Comparison of ENCODE assay signal across 22 mouse cellular contexts in genomic region chr3:130430052-130430451, GRCm38 (mm10).
DNase-seq lines count a peak whose midpoint lies in the region; ATAC-seq lines count a peak whose summit lies in the region.
"Had no signal": no experiment of that assay in that cellular context is flagged by ENCODE, and none has a peak within 500 bp of the region (broad histone marks: within the 10 kb centered on the region; RNA-seq: fewer than 3 reads in every experiment).

No protein-coding gene starts in this region.

- no peak overlapping the region for H3K9ac ChIP-seq in embryonic facial prominence, embryonic 11.5 days (replicated peaks; ENCODE audit: low read length)
- H3K9ac ChIP-seq in limb, embryonic 13.5 days, result no peak overlapping the region
- H3K9ac ChIP-seq in heart, embryonic 11.5 days (ENCODE audit: low read depth, low read length), result no peak overlapping the region
- H3K9ac ChIP-seq: embryonic facial prominence, embryonic 13.5 days; forebrain, embryonic 13.5 days; hindbrain, embryonic 12.5 days; intestine, embryonic 15.5 days had no signal

- DNase-seq in embryonic facial prominence, embryonic 11.5 days (ENCODE audit: low spot score), result peak; percentile 23
- DNase-seq in embryonic facial prominence, embryonic 10.5 days (ENCODE audit: low spot score), result no peak
- peak; percentile 34 for DNase-seq in limb, embryonic 10.5 days (ENCODE audit: low spot score)
- DNase-seq in heart, adult 11 months, result no peak
- DNase-seq: adrenal gland, postnatal 10 days; adrenal gland, postnatal 36 days; cerebellum, adult 18-20 months; cerebellum, adult 9-10 months; cerebellum, postnatal 14 days; gastrocnemius, postnatal 25 days; heart, adult 2 months had no signal

- H3K4me2 ChIP-seq in embryonic facial prominence, embryonic 11.5 days (ENCODE audit: low read depth, low read length), result no peak overlapping the region
- H3K4me2 ChIP-seq in limb, embryonic 13.5 days (replicated peaks), result peak overlapping the region; percentile 21
- H3K4me2 ChIP-seq in heart, embryonic 11.5 days, result no peak overlapping the region
- H3K4me2 ChIP-seq: embryonic facial prominence, embryonic 13.5 days; forebrain, embryonic 13.5 days; hindbrain, embryonic 12.5 days; intestine, embryonic 15.5 days had no signal

- no peak overlapping the region for H3K27ac ChIP-seq in embryonic facial prominence, embryonic 11.5 days (replicated peaks; ENCODE audit: low read depth, low read length)
- H3K27ac ChIP-seq in embryonic facial prominence, embryonic 10.5 days (replicated peaks), result no peak overlapping the region
- H3K27ac ChIP-seq in limb, embryonic 10.5 days, result peak overlapping the region; percentile 73
- peak overlapping the region; percentile 48; the same call in 1 of the 2 replicates for H3K27ac ChIP-seq in limb, embryonic 13.5 days
- no peak overlapping the region for H3K27ac ChIP-seq in heart, embryonic 11.5 days (ENCODE audit: low read depth, low read length)
- H3K27ac ChIP-seq: embryonic facial prominence, embryonic 13.5 days; forebrain, embryonic 10.5 days; forebrain, embryonic 13.5 days; heart, adult 2 months; heart, embryonic 10.5 days; hindbrain, embryonic 12.5 days; intestine, embryonic 15.5 days had no signal

- H3K27me3 ChIP-seq in embryonic facial prominence, embryonic 11.5 days (ENCODE audit: control insufficient read depth, insufficient read depth, low read length), result no peaks in the 10 kb centered on the region
- no peaks in the 10 kb centered on the region for H3K27me3 ChIP-seq in embryonic facial prominence, embryonic 10.5 days (replicated peaks; ENCODE audit: low read depth, poor library complexity, severe bottlenecking)
- 0 out of 2 replicates have a peak, but pooled peaks cover 5% of the 10 kb centered on the region for H3K27me3 ChIP-seq in limb, embryonic 10.5 days (ENCODE audit: low read depth, poor library complexity, severe bottlenecking)
- peaks cover 6% of the 10 kb centered on the region; the same call in 1 of the 2 replicates for H3K27me3 ChIP-seq in limb, embryonic 13.5 days
- no peaks in the 10 kb centered on the region for H3K27me3 ChIP-seq in heart, embryonic 11.5 days (ENCODE audit: control insufficient read depth, insufficient read depth, low read length)
- H3K27me3 ChIP-seq: embryonic facial prominence, embryonic 13.5 days; forebrain, embryonic 13.5 days; hindbrain, embryonic 12.5 days; intestine, embryonic 15.5 days had no signal

- H3K36me3 ChIP-seq in embryonic facial prominence, embryonic 11.5 days (replicated peaks; ENCODE audit: control insufficient read depth, insufficient read depth, low read depth, low read length), result no peaks in the 10 kb centered on the region
- H3K36me3 ChIP-seq in embryonic facial prominence, embryonic 10.5 days (replicated peaks), result no peaks in the 10 kb centered on the region
- H3K36me3 ChIP-seq in limb, embryonic 10.5 days, result no peaks in the 10 kb centered on the region
- no peaks in the 10 kb centered on the region for H3K36me3 ChIP-seq in limb, embryonic 13.5 days
- H3K36me3 ChIP-seq in heart, embryonic 11.5 days (ENCODE audit: control insufficient read depth, insufficient read depth, low read length), result no peaks in the 10 kb centered on the region
- H3K36me3 ChIP-seq: embryonic facial prominence, embryonic 13.5 days; forebrain, embryonic 10.5 days; heart, embryonic 10.5 days; hindbrain, embryonic 12.5 days; intestine, embryonic 15.5 days had no signal

- H3K4me3 ChIP-seq in embryonic facial prominence, embryonic 11.5 days (ENCODE audit: low read depth, low read length), result no peak overlapping the region
- no peak overlapping the region for H3K4me3 ChIP-seq in embryonic facial prominence, embryonic 10.5 days
- H3K4me3 ChIP-seq in limb, embryonic 10.5 days, result 0 out of 2 replicates have a peak overlapping the region, but pooled peaks have one; percentile 14
- no peak overlapping the region for H3K4me3 ChIP-seq in limb, embryonic 13.5 days
- H3K4me3 ChIP-seq in heart, embryonic 11.5 days (ENCODE audit: low read depth, low read length), result no peak overlapping the region
- H3K4me3 ChIP-seq: embryonic facial prominence, embryonic 13.5 days; forebrain, embryonic 10.5 days; forebrain, embryonic 13.5 days; heart, adult 2 months; heart, embryonic 10.5 days; hindbrain, embryonic 12.5 days; intestine, embryonic 15.5 days had no signal

- 46% methylated on average over 5 of the region's 5 CpGs for WGBS in embryonic facial prominence, embryonic 11.5 days
- 64% methylated on average over 5 of the region's 5 CpGs for WGBS in embryonic facial prominence, embryonic 10.5 days
- 30% methylated on average over 5 of the region's 5 CpGs for WGBS in limb, embryonic 10.5 days
- 19% methylated on average over 5 of the region's 5 CpGs for WGBS in limb, embryonic 13.5 days
- WGBS in heart, embryonic 11.5 days (ENCODE audit: insufficient replicate concordance), result 91% methylated on average over 5 of the region's 5 CpGs

- H3K9me3 ChIP-seq in embryonic facial prominence, embryonic 11.5 days (replicated peaks; ENCODE audit: control insufficient read depth, low read length), result no peaks in the 10 kb centered on the region
- H3K9me3 ChIP-seq in embryonic facial prominence, embryonic 10.5 days, result no peaks in the 10 kb centered on the region
- no peaks in the 10 kb centered on the region for H3K9me3 ChIP-seq in limb, embryonic 10.5 days (replicated peaks)
- no peaks in the 10 kb centered on the region for H3K9me3 ChIP-seq in limb, embryonic 13.5 days
- H3K9me3 ChIP-seq in heart, embryonic 11.5 days (replicated peaks; ENCODE audit: control insufficient read depth, low read length), result no peaks in the 10 kb centered on the region
- H3K9me3 ChIP-seq: embryonic facial prominence, embryonic 13.5 days; forebrain, embryonic 10.5 days; forebrain, embryonic 13.5 days; heart, embryonic 10.5 days; hindbrain, embryonic 12.5 days; intestine, embryonic 15.5 days had no signal

- H3K4me1 ChIP-seq in embryonic facial prominence, embryonic 11.5 days (ENCODE audit: control insufficient read depth, insufficient read depth, low read length), result no peaks in the 10 kb centered on the region
- H3K4me1 ChIP-seq in embryonic facial prominence, embryonic 10.5 days, result peaks cover 10% of the 10 kb centered on the region; the same call in 1 of the 2 replicates
- peaks cover 36% of the 10 kb centered on the region for H3K4me1 ChIP-seq in limb, embryonic 10.5 days
- peaks cover 21% of the 10 kb centered on the region for H3K4me1 ChIP-seq in limb, embryonic 13.5 days
- H3K4me1 ChIP-seq in heart, embryonic 11.5 days (ENCODE audit: control insufficient read depth, insufficient read depth, low read length), result no peaks in the 10 kb centered on the region
- H3K4me1 ChIP-seq: forebrain, embryonic 10.5 days; forebrain, embryonic 13.5 days; heart, embryonic 10.5 days; hindbrain, embryonic 12.5 days; intestine, embryonic 15.5 days had no signal

- no peak for ATAC-seq in embryonic facial prominence, embryonic 11.5 days (replicated peaks; ENCODE audit: insufficient number of reproducible peaks, low FRiP score, low TSS enrichment, low read depth)
- ATAC-seq in limb, embryonic 13.5 days (ENCODE audit: low FRiP score, low read depth), result peak; percentile 59; the same call in 1 of the 2 replicates
- ATAC-seq in heart, embryonic 11.5 days (replicated peaks; ENCODE audit: insufficient number of reproducible peaks, low FRiP score, low TSS enrichment), result no peak
- ATAC-seq: activated CD4-positive, CD25-positive, alpha-beta regulatory T cell, adult 4 months; forebrain, embryonic 13.5 days; forebrain, embryonic 16.5 days; hindbrain, embryonic 16.5 days; intestine, embryonic 15.5 days had no signal

Comparison
In these comparisons a context has a peak if more than half of its experiments do, and no peak if none do; other contexts are left out.
1. DNase-seq: peak in embryonic facial prominence, embryonic 11.5 days (single experiment) and limb, embryonic 10.5 days (single experiment); none in embryonic facial prominence, embryonic 10.5 days (single experiment) and heart, adult 11 months (single experiment).
2. H3K27ac ChIP-seq: peak in limb, embryonic 10.5 days (single experiment) and limb, embryonic 13.5 days (single experiment); none in embryonic facial prominence, embryonic 11.5 days (single experiment), embryonic facial prominence, embryonic 10.5 days (single experiment) and heart, embryonic 11.5 days (single experiment).